Mouse (Mus musculus): Measurements from ENCODE around the gene Ttc28.

DNA sequence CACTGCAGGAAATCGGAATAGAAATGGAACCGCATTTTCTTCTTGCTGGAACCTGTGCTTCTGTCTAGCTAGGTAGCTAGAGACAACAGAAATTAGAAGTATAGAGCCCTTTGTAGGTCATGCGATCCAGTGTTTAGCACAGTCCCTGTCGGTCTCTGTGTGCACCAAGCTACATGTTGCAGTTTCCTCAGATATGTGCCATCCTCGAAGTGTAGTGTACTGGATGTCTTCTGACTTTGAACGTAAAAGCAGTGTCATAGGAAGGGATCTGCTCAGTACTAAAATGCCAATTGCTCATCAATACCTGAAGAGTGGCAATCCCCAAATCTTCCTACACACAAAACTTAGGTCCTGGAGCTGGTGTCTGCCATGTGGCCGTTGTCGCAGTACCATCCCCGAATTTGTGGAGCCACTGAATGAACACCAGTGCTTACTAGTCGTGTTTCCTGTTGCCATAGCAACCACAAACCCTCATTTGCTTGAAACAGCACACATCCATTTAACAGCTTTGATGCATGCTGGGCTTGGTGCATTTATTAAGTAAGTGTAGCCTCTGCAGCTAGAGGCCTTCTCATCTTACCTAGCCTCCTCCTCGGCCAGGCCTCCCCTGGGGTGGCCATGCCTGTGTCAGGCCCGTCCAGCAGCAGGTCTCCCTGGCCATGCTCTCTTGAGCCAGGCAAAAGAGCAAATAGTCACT, 243.6 kb downstream of the Ttc28 start:
- no peak for TF ChIP-seq CTCF (IDR thresholded peaks at IDR 0.05)
- no peak for TF ChIP-seq EP300 (IDR thresholded peaks at IDR 0.05)

Measured in lung, postnatal 0 days (tissue).